Mouse (Mus musculus) erythroblast, embryonic 14.5 days (primary cell): ENCODE results near the gene Ankrd54.

Experiments used
- GATA1 ChIP-seq: IDR thresholded peaks from 2 replicates; pipeline ENCODE4 v1.6.1; 2012; ENCODE audit warnings: low read length, inconsistent platforms, mixed read lengths
- TAL1 ChIP-seq: IDR thresholded peaks from 3 replicates; pipeline ENCODE4 v1.6.1; 2012; ENCODE audit warnings: low read length, inconsistent platforms, mixed read lengths

GRCm38 (mm10) chr15:79108421-79109320 is 46.0 kb upstream of the Ankrd54 start, which contains the start of gene Micall1:
- TF ChIP-seq GATA1 = no peak
- TF ChIP-seq TAL1 = no peak
